Mouse (Mus musculus) MEL-GATA-1-ER (cell line): ENCODE measurements around the gene Slc44a1.
A peak's percentile ranks its signal among the peaks of the same experiment; 100 is the strongest.

Source experiments
- DNase-seq: peaks from one replicate; pipeline ENCODE4 v3.0.0-alpha.2; 2012; ENCODE audit warnings: low read depth; ENCODE audit errors: extremely low read depth

Gene Slc44a1

GRCm38 (mm10) chr4:53440010-53440815 lies at the start of gene Slc44a1:
TSS of gene Slc44a1 (plus strand) at chr4:53440413.
- DNase-seq: peak; percentile 39

DNA sequence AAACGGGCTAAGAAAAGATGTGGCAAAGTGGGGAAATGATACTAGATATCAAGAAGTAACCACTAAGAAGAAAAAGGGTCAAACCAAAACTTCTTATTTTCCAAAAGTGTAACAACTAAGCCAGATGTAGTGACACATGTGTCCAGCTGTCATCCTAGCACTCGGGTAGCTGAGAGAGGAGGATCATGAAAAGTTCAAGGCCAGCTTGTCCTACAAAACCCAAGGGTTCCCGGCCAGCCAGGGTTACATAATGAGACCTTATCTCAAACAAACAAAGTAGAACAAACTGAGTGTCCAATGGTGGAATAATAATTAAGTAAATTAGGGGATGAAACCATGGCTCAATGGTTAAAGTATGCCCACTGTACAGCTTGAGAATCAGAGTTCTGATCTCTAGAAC lies 45.2 kb upstream of the Slc44a1 start:
- DNase-seq: no peak

DNA sequence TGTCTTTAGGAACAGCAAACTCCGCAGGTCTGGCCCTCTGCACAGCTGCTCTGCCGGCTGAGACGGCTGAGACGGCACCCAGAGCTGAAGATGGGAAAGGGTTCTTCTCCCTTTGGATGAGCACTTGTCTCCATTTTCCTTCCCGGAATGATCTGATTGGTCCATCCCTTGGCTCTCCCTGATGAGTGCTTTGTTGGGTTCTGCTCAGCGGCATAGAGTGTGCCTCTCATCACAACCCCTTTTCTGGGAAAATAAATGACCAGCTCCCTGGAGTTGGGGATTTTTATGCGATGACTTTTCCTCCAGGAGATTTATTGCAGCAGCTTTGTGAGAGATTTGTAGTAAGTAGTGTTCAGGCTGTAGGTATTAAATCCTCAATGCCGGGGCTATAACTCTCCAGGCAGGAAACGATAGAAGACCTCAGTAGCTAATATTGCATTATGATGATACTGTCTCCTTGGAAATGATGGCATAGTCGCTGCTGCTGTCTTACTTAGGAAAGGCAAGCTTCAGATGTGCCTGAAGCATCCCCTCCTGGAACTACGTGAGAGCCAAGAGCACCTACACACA lies 43.5 kb upstream of the Slc44a1 start:
- DNase-seq: no peak

GRCm38 (mm10) chr4:53397280-53398117 lies 42.7 kb upstream of the Slc44a1 start:
- no peak for DNase-seq

GRCm38 (mm10) chr4:53398561-53398960 lies 41.7 kb upstream of the Slc44a1 start:
- no peak for DNase-seq

GRCm38 (mm10) chr4:53399428-53399827 lies 40.8 kb upstream of the Slc44a1 start:
- DNase-seq: no peak

- DNase-seq: no peak
These were observed 36.8 kb upstream of the Slc44a1 start for GRCm38 (mm10) chr4:53403386-53403785.

DNA sequence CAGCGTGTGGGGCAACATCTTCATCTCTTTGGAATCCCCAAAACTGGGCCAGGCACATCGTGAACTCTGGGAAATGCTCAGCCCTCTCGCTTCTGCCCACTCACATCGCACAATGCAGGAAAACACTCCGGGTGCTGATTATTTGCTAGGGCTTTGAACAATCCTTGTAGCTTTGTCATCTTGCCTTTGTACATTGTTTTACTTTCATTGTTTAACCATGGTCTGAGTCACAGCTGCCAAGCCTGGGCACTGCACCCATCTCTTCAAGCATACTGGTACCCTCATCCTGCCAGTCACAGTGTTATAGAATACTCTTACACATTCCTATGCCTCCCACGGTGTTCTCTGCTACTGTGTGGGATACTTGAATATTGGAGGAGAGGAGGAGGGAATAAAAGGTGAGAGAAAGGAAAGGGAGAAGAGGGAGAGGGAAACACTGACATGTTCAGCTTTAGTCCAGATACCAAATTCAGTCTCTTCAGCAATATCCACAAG lies 35.7 kb upstream of the Slc44a1 start:
- no peak for DNase-seq

DNA sequence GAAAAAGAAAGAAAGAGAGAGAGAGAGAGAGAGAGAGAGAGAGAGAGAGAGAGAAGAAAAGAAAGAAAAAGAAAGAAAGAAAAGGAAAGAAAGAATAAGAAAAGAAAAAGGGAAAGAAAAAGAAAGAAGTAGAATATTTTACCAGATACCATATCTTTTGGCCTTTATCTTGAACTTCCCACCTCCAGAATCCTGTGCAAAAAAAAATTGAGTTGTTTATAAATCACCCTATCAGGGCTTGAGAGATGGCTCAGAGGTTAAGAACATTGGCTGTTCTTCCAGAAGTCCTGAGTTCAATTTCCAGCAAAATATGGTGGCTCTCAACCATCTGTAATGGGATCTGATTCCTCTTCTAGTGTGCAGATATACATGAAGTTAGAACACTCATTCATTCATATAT lies 33.3 kb upstream of the Slc44a1 start:
- DNase-seq: no peak

DNA sequence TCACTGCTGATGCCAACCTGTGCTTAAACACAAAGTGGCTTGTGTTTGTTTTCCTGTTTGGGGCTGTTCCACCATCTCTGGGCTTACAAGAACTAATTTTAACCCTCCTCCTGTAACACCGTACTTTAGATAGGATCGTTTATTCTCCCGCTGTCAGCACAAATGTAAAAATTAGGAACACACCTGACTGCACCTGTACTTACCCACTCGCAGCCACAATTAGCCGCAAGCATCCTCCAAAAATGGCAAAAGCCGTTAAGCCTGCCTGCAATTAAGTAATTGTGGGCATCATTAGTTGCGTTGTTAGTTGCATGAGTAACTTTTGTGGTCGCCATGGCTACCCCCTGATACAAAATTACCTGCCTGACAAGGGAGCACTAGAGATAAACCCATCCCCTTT lies 31.4 kb upstream of the Slc44a1 start:
- DNase-seq: no peak

DNA sequence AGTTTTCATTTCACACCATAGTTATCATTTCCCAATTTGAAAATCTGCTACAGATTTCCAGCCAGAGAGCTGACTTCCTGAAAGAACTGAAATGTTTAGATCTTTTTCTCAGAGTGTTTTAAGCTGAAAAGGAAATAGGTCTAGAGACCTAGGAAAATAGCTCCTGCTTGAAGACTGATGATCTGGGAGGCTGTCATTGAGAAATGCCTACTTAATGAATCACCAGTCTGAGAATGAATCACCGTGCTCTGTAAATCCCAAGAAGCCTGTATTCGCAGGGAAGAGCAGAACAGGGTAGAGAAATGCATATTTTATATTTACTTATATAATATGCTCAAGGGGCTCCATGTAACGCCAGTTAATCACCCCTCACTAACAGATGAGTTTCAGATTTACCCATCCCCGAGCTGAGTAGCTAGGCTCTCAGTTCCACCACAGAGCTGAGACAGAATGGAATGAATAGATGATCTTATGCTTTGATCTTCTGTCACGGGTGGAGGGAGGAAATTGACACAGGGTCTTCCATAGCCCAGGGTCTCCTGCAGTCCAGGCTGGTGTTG lies 30.6 kb upstream of the Slc44a1 start:
- DNase-seq: no peak

GRCm38 (mm10) chr4:53410752-53411151 lies 29.5 kb upstream of the Slc44a1 start:
- DNase-seq: no peak

DNA sequence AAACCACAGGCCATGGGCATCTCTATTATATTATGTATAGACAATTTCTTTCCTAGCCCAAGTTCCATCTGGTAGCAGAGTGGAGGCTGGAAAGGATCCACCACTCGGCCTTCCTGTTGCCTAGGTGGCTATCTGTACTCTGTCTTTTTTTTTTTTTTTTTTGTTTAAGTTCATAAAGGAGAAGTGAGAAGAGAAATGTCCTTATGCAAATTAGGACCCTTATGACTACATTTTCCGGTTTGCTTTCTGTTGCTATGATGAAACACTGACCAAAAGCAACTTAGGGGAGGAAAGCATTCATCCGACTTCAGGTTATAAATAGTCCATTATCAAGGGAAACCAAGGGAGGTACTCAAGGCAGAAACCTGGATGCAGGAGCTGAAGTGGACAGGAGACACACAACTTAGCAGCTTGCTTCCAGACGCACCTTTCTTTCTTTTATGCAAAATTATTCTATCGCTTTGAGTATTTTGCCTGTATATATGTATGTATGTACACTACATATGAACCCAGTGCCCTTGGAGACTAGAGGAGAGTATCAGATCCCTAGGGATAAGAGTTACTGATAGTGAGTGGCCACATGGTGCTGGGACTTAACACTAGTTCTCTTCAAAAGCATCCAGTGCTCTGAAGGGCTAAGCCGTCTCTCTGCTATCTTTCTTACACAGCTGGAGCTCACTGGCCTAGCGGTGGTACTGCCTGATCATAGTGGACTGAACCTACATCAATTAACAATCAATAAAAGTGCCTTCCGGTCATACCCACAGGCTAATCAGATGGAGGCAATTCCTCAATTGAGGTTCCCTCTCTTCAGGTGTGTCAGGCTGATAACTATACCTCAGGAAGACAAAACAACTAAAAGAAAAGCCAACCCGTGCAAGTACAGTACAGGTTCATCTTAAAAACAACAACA lies 28.0 kb upstream of the Slc44a1 start:
- peak; percentile 69 for DNase-seq

DNA sequence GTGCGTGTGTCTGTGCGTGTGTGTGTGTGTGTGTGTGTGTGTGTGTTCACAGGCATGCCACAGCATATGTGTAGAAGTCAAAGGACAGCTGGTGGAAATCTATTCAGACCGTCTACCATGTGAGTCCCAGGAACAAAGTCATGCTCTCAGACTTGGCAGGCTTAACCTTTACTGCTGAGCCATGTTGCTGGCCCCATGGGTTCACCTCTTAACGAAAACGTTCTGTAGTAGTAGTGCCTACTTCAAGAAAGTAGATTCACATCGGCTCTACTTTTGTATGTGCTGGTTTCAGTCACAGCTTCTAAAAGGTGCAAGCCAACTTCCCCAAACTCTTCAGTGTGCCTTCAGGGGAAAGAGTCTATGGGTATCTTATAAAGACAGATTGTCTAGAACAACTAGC lies 27.2 kb upstream of the Slc44a1 start:
- DNase-seq: no peak

DNA sequence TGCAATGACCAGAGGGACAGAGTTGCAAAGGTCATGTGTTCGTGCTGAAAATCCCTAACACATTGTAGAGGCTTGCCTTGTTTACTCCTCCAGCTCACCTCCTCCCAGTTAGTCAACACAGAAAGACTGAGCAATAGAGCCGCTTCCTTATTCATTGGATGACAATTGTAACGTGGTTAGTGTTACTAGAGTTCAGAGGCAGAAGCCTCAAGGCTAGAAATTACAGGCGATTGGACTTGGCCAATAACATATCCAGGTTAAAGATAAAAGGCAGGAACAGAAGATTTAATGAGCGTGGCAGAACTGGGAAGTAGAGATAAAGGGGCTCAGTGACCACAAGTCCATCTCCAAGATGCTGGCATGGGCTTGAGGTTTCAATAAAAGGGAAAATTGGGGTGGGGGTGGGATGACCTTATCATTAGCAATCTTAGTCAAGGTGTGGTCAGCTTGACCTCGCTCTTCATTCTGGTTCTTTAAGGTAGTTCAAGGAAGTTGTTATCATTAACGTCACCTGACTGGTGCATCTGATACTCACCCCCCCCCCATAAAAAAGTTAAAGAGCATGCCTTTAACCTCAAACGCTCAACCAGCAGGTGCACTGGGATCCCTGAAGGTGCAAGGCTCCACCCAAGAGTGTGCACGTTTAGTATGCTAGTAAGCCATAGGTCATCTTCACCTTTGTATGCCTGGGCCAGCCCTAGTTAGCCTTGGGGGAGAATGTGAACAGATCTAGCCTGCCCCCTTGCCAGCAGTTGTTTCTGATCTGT lies 26.0 kb upstream of the Slc44a1 start:
- peak; percentile 95 for DNase-seq

- no peak for DNase-seq
These were observed 24.2 kb upstream of the Slc44a1 start for GRCm38 (mm10) chr4:53415873-53416637.

DNA sequence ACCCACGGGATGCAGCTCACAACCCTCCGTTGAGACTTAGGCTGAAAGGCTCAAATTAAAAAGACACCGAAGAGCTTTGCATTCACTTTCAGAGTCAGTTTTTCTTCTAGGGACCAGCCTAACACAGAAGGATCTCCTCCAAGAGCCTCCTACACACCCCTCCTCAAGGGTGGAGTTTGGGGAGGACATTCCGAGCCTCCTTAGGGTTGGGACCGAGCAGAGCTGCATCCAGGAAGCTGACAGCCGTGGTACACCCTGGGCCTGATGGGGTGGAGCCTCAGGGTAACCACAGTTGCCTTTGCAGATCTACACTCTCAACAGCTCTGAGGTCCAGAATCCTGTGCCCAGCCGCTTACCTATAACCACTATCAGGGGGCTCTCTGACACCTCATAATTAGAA lies 23.3 kb upstream of the Slc44a1 start:
- DNase-seq: no peak

- DNase-seq: peak; percentile 59
These were observed 17.4 kb upstream of the Slc44a1 start for GRCm38 (mm10) chr4:53422799-53423198.

DNA sequence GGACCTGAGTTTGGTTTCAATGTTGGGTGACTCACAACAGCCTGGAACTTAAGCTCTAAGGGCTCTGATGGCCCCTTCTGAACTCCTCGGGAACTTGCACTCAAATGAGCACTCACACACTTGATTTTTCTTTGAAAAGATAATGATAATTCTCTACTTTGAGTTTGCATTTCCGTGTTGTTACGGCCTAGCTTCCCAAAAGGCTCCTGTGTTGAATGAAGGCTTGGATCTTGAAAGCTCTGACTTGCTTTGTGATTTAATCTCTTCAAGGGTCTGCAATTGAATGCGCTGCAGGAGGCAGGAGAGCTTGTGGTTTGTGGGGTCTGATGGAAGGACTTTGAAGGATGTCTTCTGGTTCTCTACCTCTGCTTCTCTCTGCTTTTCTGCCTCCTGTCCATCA lies 13.1 kb upstream of the Slc44a1 start:
- DNase-seq: no peak
